Mouse (Mus musculus) limb, embryonic 14.5 days (tissue): ENCODE measurements at regions not wholly inside any gene's neighbourhood (a gene's known extent, or its start where the extent isn't known, plus 50 kb on each side); places are given as distances from the start of the nearest gene placed in this dataset.

Experiments used
- ATAC-seq: fragments of 200-750 bp; cut with Nextera tagmentation; 2 replicates; pipeline ENCODE4 v1.8.0; 2017; ENCODE audit warnings: low read depth, moderate number of reproducible peaks, moderate TSS enrichment; ENCODE audit not compliant: low FRiP score
- DNase-seq: peaks from one replicate; pipeline ENCODE4 v3.0.0-alpha.2; 2015; ENCODE audit warnings: low spot score
- H3K27ac ChIP-seq: fragments of 300-500 bp; sonication (generic); replicated peaks from 2 replicates; pipeline ENCODE4 v1.5.1; 2014; ENCODE audit warnings: low read depth, mild to moderate bottlenecking, low read length, moderate library complexity, mixed read lengths
- H3K27me3 ChIP-seq: fragments of 300-500 bp; sonication (generic); 2 replicates; pipeline ENCODE4 v1.6.1; 2014; ENCODE audit warnings: low read length, mixed read lengths; ENCODE audit not compliant: control insufficient read depth, insufficient read depth
- H3K36me3 ChIP-seq: fragments of 300-500 bp; sonication (generic); 2 replicates; pipeline ENCODE4 v1.6.1; 2014; ENCODE audit warnings: mild to moderate bottlenecking, low read length, moderate library complexity, mixed read lengths; ENCODE audit not compliant: control insufficient read depth, insufficient read depth
- H3K4me1 ChIP-seq: fragments of 300-500 bp; sonication (generic); 2 replicates; pipeline ENCODE4 v1.6.1; 2014; ENCODE audit warnings: antibody characterized with exemption, low read length, mixed read lengths; ENCODE audit not compliant: control insufficient read depth, insufficient read depth
- H3K4me2 ChIP-seq: fragments of 300-500 bp; sonication (generic); replicated peaks from 2 replicates; pipeline ENCODE4 v1.6.1; 2014; ENCODE audit warnings: low read depth, mild to moderate bottlenecking, low read length, moderate library complexity; ENCODE audit not compliant: severe bottlenecking
- H3K4me3 ChIP-seq: fragments of 300-500 bp; sonication (generic); replicated peaks from 2 replicates; pipeline ENCODE4 v1.5.1; 2014; ENCODE audit warnings: low read length
- H3K9ac ChIP-seq: fragments of 300-500 bp; sonication (generic); 2 replicates; pipeline ENCODE4 v1.6.1; 2014; ENCODE audit warnings: mild to moderate bottlenecking, low read depth, low read length, moderate library complexity; ENCODE audit not compliant: severe bottlenecking
- H3K9me3 ChIP-seq: fragments of 300-500 bp; sonication (generic); 2 replicates; pipeline ENCODE4 v1.6.1; 2016; ENCODE audit warnings: low read length; ENCODE audit not compliant: control insufficient read depth
- POLR2A ChIP-seq: fragments of 200-500 bp; IDR thresholded peaks from 2 replicates; pipeline ENCODE4 v1.8.0; 2012; ENCODE audit warnings: inconsistent platforms, mild to moderate bottlenecking, moderate library complexity, borderline replicate concordance; ENCODE audit not compliant: insufficient read depth, insufficient read length; ENCODE audit errors: extremely low read depth
- WGBS: fragments of 180-500 bp; shearing (Covaris S2); extraction: QIAGEN DNeasy Blood & Tissue Kit; methylation state at CpG from one replicate; pipeline ENCODE4 v1.1.7; 2014; 5-methylcytosine and 5-hydroxymethylcytosine counted together

- 8% methylated on average over 12 of the region's 12 CpGs for WGBS
- Histone ChIP-seq H3K4me1 (peaks cover 24% of the 10 kb centered on the region), H3K4me2 (peak overlapping the region; percentile 41), H3K27ac (peak overlapping the region; percentile 73), H3K36me3 (no peaks in the 10 kb centered on the region), H3K9ac (no peak overlapping the region), H3K9me3 (no peaks in the 10 kb centered on the region), H3K27me3 (no peaks in the 10 kb centered on the region), H3K4me3 (0 out of 2 replicates have a peak overlapping the region, but pooled peaks have one; percentile 11)
- DNase-seq (peak; percentile 90), ATAC-seq (peak; percentile 90)
- TF ChIP-seq POLR2A: no peak
Measured at GRCm38 (mm10) chr1:75833071-75833830, 287.2 kb downstream of the Slc4a3 start.

GRCm38 (mm10) chr1:75834361-75834760 is 288.3 kb downstream of the Slc4a3 start:
- DNase-seq (no peak), ATAC-seq (no peak)
- no peak for TF ChIP-seq POLR2A
- H3K4me1 ChIP-seq: peaks cover 21% of the 10 kb centered on the region
- H3K9ac ChIP-seq: no peak overlapping the region
- no peak overlapping the region for H3K4me3 ChIP-seq
- no peak overlapping the region; the same call in 1 of the 2 replicates for H3K27ac ChIP-seq
- H3K9me3 ChIP-seq: no peaks in the 10 kb centered on the region
- H3K4me2 ChIP-seq: no peak overlapping the region
- H3K27me3 ChIP-seq: no peaks in the 10 kb centered on the region
- WGBS: 12% methylated on average over 3 of the region's 3 CpGs
- H3K36me3 ChIP-seq: no peaks in the 10 kb centered on the region

GRCm38 (mm10) chr1:75839551-75840223 is 293.6 kb downstream of the Slc4a3 start:
- no peak for TF ChIP-seq POLR2A
- no peak overlapping the region for H3K4me3 ChIP-seq
- peak; percentile 41 for DNase-seq
- H3K9me3 ChIP-seq: no peaks in the 10 kb centered on the region
- 28% methylated on average over 11 of the region's 11 CpGs for WGBS
- H3K27me3 ChIP-seq: no peaks in the 10 kb centered on the region
- ATAC-seq: peak; percentile 70
- no peak overlapping the region for H3K4me2 ChIP-seq
- H3K4me1 ChIP-seq: peaks cover 26% of the 10 kb centered on the region
- H3K27ac ChIP-seq: 0 out of 2 replicates have a peak overlapping the region, but pooled peaks have one; percentile 34
- no peak overlapping the region for H3K9ac ChIP-seq
- H3K36me3 ChIP-seq: no peaks in the 10 kb centered on the region

- H3K4me2 ChIP-seq: no peak overlapping the region
- H3K27ac ChIP-seq: no peak overlapping the region
- 38% methylated on average over 4 of the region's 4 CpGs for WGBS
- H3K9me3 ChIP-seq: no peaks in the 10 kb centered on the region
- peaks cover 32% of the 10 kb centered on the region for H3K4me1 ChIP-seq
- DNase-seq (no peak), ATAC-seq (no peak)
- no peak overlapping the region for H3K9ac ChIP-seq
- H3K27me3 ChIP-seq: no peaks in the 10 kb centered on the region
- no peaks in the 10 kb centered on the region for H3K36me3 ChIP-seq
- no peak overlapping the region for H3K4me3 ChIP-seq
- TF ChIP-seq POLR2A: no peak
Measured at GRCm38 (mm10) chr1:75842396-75842795, 296.3 kb downstream of the Slc4a3 start.

- Histone ChIP-seq H3K4me2 (no peak overlapping the region), H3K27me3 (no peaks in the 10 kb centered on the region), H3K9ac (no peak overlapping the region), H3K4me3 (no peak overlapping the region), H3K9me3 (no peaks in the 10 kb centered on the region), H3K27ac (no peak overlapping the region), H3K36me3 (no peaks in the 10 kb centered on the region), H3K4me1 (peaks cover 32% of the 10 kb centered on the region)
- ATAC-seq (no peak), DNase-seq (no peak)
- WGBS: 81% methylated on average over 6 of the region's 6 CpGs
- no peak for TF ChIP-seq POLR2A
Measured at GRCm38 (mm10) chr1:75843326-75843725, 297.3 kb downstream of the Slc4a3 start.
